Mouse (Mus musculus): ENCODE measurements around the gene Pck2. TPM values are rescaled to one million over a fixed set of nuclear protein-coding genes. Genes with fewer than 3 reads are reported as not detected.

Pck2 gene
- total RNA-seq, 4 experiments from 2014 or later: 36.5 to 44.6 (median 40.6) TPM

GRCm38 (mm10) chr14:55576376-55576775 is 36.3 kb downstream of the Pck2 start:
- no peak for DNase-seq

GRCm38 (mm10) chr14:55577871-55578667 is 38.0 kb downstream of the Pck2 start, which contains the start of gene Psme1:
TSS of gene Psme1 (plus strand) at chr14:55578123.
- DNase-seq: peak; percentile 85

- DNase-seq: peak; percentile 81
Observed at GRCm38 (mm10) chr14:55578668-55579269, 38.7 kb downstream of the Pck2 start.

GRCm38 (mm10) chr14:55579511-55580496 is 39.7 kb downstream of the Pck2 start:
- no peak for DNase-seq

DNA sequence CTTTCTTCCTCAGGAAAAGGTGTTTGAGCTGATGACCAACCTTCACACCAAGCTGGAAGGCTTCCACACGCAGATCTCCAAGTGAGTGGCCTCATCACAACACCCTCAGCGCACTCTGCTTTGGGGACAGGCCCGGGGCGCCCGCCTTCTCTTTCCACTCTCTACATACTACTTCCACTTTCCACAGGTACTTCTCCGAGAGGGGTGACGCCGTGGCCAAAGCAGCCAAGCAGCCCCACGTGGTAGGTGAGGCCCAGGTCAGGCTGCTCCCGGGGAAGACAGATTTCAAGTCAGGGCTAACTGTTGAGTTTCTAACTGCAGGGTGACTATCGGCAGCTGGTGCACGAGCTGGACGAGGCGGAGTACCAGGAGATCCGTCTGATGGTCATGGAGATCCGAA is 40.7 kb downstream of the Pck2 start:
- DNase-seq: no peak

GRCm38 (mm10) chr14:55581981-55582681 is 42.1 kb downstream of the Pck2 start:
- DNase-seq: no peak

- DNase-seq: no peak
Observed at GRCm38 (mm10) chr14:55584303-55584701, 44.2 kb downstream of the Pck2 start.

- peak; percentile 84 for DNase-seq
Observed at GRCm38 (mm10) chr14:55584702-55585565, 44.9 kb downstream of the Pck2 start, which contains the start of gene Emc9. TSS of gene Emc9 (minus strand) at chr14:55585302.

- no peak for DNase-seq
Observed at GRCm38 (mm10) chr14:55585566-55585960, 45.5 kb downstream of the Pck2 start.

- no peak for DNase-seq
Observed at GRCm38 (mm10) chr14:55586149-55586548, 46.1 kb downstream of the Pck2 start.

- DNase-seq: no peak
Observed at GRCm38 (mm10) chr14:55589271-55589670, 49.2 kb downstream of the Pck2 start.

DNA sequence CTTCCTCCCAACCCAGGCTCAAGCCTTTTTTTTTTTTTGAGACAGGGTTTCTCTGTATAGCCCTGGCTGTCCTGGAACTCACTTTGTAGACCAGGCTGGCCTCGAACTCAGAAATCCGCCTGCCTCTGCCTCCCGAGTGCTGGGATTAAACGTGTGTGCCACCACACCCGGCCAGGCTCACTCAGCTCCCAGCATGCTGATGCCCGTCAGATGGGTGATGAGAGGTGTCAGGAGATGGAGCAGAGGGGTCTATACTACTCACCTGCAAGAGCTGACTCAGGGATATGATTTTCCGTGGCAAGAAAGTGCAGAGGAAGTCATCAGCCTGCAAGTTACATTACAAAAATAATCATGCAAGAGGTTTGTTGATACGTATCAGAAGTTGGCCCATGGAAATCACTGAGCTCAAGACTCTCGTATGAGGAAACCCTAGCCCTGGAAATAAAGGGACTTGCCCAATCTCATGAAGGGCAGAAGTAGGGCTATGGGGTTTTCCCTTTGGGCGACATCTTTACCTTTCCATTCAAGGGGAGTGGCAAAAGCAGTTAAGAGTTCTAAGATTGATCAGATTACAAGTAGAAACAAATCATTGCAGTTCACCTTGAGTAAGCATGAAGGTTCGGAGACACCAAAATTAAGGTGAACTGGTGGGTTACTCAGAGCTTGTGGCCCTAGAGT is 49.8 kb downstream of the Pck2 start:
- no peak for DNase-seq

- DNase-seq: peak; percentile 97
Observed at GRCm38 (mm10) chr14:55590748-55591330, 50.8 kb downstream of the Pck2 start, which contains the start of gene Psme2. TSS of gene Psme2 (minus strand) at chr14:55591113.

- DNase-seq: peak; percentile 97
Observed at GRCm38 (mm10) chr14:55591331-55591891, 51.3 kb downstream of the Pck2 start, which contains the start of gene Rnf31. TSS of gene Rnf31 (plus strand) at chr14:55591708.

- no peak for DNase-seq
Observed at GRCm38 (mm10) chr14:55592226-55592625, 52.2 kb downstream of the Pck2 start.

DNA sequence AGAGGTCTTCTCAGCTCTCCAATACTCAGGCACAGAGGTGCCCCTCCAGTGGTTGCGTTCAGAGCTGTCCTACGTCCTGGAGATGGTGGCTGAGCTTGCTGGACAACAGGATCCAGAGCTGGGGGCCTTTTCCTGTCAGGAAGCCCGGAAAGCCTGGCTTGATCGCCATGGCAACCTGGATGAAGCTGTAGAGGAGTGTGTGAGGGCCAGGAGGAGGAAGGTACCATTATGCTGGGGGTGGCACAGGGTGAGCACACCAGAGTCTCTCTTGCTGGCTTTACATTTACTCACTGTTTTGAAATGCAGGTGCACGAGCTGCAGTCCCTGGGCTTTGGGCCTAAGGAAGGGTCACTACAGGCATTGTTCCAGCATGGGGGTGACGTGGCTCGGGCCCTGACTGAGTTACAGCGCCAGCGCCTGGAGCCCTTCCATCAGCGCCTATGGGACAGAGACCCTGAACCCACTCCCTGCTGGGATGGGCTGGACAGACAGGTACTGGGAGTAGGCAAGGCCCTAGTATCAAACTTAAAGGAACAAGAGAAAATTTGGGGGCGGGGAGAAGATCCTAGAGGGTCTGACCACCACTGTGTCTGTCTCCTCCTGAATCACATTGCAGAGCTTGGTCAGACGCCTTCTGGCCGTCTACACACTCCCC is 56.1 kb downstream of the Pck2 start:
- DNase-seq: no peak

- no peak for DNase-seq
Observed at GRCm38 (mm10) chr14:55598521-55599390, 58.7 kb downstream of the Pck2 start.
